Mouse (Mus musculus) urinary bladder, postnatal 14 days (tissue): Measurements from ENCODE around the gene Clybl.

Source experiments
- DNase-seq: peaks from one replicate; pipeline ENCODE4 v3.0.0; 2021; ENCODE audit warnings: low spot score

The Clybl gene

DNA sequence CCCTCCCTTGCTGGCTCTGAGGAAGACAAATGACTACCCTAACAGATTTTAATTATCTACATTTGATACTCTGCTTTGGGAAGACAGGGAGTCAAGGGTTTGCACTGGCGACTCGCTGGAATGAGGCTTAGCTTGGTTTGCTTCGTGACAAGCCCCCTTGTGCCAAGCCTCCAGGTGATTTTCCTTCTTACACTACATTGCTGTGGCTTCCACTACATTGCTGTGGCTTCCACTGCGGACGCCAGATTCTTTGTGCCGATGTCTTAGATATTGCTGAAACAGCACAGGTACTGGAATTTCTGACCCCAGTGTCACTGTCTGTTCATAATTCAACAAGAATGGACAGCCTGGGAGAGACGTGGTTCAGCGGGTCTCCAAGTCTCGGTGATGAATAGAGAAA, 180.3 kb downstream of the Clybl start:
- DNase-seq: no peak

DNA sequence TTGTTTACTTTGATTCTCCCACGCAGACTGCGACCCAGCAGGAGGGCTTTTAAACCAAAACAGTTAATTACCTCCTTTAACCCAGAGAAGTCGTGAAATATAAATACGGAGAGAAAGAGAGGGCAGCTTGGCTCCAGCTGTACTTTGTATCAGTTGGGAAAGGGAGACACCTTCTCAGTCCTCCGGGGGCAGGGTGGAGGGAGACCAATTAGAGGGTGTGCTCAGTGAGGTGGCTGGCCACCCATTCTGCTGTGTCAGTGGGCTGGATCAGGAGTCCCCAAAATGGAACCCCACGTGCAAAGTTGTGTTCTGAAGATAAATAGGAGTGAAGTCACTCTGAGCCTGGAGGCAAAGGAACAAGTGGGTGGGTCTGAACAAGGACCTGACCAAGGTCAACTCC, 181.7 kb downstream of the Clybl start:
- no peak for DNase-seq

DNA sequence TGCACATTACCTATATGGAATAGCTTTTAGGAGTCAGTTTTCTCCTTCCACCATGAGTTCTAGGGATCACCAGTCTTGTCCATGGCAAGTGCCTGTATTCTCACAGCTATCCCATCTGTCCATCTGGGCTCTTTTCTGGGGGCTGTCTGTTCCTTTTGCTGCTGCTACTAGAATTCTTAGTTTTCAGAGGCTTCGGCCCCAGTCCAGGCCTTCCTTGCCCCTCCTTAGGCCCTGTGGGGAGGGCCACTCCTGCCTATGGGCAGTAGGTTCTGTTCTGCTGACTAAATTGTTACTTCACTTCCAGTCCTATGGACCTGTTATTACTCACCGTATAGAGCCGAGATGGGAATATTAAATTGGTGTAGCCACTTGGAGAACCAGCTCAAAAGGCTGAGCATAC, 182.5 kb downstream of the Clybl start:
- DNase-seq: no peak

DNA sequence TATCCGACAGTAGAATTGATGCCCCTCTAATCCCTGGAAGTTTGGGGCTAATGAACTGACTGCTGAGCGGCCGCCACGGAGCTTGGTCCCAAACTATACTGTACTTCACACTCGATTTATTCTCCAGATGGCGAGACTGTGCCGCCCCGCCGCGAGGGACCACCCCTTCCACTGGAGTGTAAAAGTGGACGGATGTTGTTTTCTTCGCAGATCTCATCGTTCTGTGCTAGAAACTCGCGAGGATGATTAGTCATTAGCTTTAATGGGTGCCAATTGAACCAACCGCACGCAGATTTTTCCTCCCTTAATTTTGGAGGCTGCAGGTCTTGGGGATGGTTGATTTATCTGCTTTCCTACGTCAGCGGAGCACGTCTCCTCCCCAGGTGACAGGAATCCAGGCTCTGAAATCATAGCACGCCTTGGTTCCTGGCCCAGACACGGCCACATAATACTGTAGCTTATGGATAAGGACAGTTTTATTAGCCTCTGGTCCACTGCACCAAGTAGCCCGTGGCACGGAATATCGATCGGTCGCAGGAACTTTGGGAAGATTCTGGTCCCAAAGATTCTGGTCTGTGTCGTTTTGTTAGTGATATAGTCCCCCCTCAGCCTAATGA, 185.9 kb downstream of the Clybl start:
- DNase-seq: no peak

DNA sequence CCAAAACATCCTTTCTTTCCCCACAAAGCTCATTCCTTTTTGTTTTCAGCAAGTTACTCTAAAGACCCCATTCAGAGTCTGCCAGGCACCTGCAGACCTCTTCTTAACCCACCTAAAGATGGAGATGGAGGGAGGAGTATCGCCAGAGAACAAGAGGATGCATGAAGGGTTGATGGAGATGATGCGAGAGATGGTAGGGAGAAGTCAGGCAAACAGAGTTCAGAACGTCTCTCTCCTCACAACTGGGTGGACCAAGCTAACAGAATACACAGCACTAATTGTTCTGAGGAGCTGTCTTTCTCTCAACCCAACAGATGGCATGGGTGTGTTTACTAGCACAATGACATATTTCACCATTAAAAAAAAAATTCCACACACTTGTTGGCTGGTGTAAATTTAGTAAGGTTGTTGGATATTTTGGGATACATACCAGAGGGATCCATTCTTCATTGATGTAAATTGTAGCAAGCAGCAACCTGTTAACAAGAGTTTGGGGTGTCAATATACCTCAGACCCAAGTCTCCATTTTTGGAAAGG, 186.4 kb downstream of the Clybl start:
- no peak for DNase-seq

DNA sequence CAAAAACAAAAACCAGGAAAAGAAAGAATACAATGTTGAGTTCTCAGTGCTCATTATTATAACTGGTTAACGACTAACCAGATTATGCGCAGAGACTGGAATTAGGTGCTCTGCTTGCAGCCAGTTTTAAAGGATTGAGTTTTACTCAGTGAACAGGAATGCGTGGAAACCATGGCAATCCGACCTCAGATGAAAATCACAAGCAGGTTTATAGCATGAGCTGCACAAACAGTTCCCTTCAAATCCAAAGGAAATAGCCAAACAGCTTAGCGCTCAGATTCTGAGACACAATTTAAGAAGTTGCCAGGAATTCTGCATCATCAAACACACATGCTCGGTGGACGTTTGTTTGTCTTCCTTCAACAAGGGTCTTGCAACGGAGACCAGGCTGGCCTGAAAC, 187.0 kb downstream of the Clybl start:
- no peak for DNase-seq

DNA sequence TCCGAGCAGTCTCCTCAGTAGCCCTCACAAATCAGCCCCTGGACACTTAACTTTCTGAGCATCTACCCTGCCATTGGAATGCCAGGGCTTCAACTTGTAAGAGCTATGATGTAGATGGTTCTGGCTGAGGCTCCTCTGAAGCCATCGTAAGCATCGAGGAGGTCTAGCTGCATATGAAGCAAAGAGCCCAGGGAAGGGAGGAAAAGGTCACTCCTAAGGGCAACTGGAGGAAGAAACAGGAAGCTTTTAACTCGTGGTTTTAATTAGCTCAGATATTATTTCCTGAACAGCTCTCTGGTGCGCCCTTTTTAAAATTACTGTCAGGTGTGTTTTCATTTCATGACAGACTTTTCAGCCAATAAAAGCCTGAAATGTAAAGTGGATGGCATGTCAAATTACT, 190.5 kb downstream of the Clybl start:
- no peak for DNase-seq

DNA sequence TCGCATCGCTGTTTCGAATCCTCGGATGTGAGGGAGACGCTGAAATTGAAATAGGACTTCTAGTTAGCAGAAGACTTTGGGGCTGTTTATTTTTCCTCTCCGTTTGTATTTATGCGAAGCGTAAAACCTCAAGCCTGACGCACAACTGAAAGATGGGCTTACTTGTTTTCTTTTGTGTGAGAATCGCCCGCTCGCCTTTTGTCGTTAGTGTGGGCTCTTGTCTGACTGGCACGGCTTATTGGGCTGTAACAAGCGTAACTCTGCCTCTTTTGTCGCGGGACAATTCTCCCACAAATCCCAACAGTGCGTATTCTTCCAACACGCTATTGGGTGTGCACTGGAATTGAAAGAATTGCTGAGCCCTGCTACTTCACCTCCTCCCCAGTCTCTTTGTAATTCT, 192.0 kb downstream of the Clybl start:
- DNase-seq: no peak

DNA sequence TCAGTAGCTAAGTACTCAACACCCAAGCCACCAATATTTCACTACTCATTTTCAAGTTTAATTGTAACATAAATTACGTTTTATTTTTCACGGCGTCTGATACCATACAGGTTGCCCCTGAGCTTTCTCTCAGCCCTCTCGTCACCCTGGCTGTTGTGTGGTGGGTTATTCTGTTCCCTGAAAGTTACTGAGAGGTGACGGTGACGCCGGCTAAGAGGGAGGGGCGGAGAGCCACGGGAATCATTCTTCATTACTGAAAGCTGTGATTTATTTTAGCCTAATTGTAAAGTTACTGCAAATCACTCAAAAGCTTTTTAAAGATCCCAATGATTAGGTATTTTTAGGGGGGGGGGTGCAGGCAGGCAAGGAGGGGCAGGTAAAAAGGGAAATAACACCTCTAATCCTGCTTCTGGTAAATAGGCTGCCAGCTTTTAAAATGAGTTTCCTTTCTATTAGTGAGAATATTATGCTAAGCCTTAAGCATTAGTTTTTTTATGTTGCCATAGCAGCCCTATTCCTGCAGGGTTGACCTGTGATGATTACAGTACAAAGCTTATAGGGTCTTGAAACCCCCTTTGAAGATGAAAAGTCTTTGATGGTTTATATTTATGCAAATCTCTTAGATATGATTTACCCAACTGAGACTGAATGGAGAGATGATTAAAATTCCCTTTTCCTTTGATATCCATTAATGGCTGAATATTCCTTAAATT, 192.9 kb downstream of the Clybl start:
- no peak for DNase-seq

DNA sequence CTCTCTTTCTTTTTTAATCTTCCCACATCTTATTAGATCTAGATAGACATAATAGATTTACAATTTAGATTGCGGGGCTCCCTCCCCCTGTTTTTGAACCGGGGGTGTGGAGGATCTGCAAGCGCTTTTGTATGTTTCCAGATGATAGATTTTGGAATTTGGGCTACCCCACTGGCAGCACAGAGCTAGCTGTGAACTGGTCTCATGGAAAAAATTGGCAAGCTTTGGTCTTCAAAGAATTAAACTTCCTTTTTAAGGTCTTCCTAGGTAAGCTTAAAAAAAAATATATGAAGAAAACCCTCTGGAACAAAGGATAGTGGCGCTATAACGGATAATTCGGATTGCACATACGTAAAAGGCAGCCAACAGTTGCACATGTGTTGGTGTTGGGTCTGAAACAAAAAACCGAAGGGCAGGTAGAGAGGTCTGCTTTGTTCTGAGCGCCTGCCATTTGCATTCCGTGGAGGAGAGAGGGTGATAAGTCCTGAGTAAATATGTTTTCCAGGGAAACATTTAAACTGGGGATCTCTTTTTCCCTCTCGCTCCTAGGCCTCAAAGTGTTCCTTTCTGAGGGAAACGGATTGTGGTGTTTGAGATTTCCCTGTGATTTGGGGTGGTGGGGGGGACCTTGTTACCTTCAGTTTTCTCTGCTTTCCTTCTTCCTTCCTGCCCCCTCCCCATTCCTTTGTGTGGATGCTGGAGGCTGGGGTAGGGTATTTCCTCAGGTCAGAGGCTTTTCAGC, 193.7 kb downstream of the Clybl start:
- no peak for DNase-seq

DNA sequence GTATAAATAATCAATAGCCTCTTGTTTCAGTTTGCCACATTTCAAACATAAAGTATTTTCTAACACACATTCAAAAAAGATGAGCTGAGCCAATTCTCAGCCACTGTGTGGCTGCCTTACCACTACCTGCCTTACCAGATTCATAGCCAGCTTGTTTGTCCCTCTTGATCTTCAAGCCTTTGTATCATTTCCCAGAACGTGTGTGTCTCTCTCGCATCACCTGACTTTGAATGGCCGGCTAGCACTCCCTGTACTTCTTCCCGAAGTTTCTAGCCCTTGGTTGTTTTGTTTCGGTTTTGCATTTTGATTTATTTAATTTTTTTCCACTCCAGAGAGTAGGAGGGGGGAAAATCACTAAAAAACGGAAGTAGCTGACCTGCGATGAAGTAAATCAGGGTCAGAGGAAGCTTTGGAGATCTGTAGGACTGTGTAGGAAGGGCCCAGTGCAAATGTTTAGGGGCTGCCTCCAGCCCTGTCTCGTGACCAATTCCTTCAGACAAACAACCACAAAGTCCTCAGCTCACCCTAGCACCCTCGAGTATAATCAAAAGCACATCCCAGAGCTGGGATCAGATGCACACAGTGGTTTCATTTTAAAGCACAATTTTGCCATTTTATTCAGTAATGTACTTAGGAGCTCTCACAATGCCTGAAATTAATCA, 195.1 kb downstream of the Clybl start:
- no peak for DNase-seq

DNA sequence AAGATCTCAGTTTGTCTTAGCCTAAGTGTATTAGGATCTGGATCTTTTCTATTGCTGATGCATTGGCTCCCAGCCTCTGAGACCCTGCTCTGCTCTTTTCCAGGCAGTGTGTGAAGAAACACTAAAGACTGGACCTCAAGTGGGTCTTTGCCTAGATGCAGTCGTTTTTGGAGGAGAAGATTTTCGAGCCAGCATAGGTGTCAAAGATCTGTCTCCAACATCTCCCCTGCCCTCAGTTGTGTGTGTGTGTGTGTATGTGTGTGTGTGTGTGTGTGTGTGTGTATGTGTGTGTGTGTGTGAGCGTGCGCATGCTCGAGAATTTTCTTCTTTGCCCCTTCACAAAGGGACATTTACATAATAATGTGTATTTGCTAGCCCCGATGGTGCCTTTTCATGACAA, 196.2 kb downstream of the Clybl start:
- no peak for DNase-seq

DNA sequence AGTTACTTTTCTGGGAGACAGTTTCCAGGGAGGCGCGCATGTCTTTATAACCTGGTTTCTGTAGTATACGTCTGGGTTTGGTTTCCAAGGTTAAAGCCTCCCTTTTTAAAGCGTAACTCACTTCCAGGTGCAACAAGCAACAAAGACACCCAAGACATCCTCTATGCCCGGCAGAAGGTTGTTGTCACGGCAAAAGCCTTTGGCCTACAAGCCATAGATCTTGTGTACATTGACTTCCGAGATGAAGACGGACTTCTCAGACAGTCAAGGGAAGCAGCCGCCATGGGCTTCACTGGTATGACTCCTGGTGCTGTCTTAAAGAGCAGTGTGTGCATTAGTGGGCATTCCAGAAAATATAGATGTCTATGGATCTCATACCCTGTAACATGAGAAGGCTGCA, 197.6 kb downstream of the Clybl start:
- no peak for DNase-seq

DNA sequence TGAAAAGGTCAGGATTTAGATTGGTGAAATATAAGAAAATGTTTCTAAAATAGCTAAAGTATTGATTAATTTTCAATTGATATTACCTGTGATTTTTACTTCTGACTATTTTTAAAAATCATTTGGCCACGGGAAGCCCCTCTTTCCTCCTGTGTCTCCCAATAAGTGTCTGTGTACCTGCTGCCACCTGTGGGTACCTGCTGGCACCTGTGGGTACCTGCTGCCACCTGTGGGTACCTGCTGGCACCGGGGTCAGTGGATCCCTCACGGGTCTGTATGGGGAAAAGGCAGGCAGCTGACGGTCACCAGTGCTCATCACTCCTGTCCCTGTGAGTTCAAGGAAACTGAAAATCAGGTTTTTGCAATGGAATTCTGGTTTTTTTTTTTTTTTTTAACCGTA, 198.5 kb downstream of the Clybl start:
- DNase-seq: no peak

DNA sequence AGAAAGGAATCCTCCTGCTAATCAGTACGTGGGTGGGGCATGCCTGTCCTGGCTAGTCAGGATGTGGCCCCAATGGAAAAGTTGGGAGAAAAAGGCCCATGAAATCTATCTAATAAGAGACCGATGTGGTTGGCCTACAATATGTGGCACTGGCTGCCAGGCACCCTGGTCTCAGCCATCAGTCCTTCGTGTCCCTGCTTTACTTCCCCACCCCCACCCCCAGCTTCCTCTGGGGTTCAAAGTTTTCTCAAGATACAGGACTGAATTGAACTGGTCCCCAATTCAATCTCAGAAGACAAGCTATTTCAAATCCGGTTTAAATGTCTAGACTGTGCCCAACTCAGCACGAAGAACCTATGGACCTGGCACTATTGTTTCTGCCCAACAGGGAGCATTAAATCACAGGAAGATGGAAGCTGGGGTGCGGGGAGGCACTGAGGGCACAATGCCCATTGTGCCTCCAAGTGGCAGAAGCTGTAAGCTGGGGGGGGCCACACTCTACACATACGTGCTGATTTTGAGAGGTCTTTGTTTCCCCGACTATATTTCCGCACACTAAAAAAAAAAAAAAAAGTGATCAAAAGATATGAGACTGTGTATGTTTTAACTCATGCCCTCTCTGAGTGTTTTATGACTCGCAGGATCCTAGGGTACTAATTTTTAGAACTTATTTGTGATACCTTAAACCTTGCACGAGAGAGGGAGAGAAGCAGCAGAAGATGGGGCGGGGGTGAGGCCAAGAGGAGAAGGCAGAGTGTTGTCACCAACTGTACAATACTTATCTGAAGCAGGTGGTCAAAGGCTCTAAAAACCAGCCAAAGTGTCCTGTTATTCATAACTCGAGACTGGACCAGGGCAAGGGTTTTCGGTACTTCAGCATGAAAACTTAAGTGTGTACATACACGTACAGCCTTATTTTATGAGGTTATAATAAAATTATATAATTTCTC, 199.7 kb downstream of the Clybl start:
- DNase-seq: no peak

DNA sequence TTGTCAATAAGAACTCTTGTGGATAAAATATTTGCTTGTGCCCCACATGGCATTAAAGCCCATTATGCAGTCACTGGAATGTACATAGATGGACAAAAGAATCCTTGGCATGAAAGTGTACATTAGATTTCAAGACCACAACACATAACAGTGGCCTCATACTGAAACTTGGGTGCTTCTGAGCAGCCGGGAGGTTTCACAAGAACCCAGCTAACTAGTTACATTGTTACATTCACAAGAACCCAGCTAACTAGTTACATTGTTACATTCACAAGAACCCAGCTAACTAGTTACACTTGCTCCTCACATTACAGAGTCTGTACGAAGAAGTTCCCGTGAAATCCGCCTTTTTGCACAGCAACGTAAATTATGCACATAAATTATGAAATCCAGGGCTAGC, 200.8 kb downstream of the Clybl start:
- DNase-seq: no peak

DNA sequence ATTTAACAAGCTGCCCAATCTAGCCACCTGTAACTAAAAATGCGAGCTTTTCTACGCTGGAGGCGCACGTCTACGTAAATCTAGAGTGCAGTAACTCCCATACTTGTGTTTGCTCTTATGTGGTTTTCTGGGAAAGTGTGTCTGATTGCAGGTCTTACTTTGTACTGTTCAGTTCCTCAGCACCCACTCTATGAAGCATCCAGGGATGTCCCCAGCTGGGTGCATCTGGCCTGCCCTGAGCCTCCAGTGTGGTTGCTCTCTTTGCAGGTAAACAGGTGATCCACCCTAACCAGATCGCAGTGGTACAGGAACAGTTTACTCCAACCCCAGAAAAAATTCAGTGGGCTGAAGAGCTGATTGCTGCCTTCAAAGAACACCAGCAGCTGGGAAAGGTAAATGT, 202.4 kb downstream of the Clybl start:
- no peak for DNase-seq

DNA sequence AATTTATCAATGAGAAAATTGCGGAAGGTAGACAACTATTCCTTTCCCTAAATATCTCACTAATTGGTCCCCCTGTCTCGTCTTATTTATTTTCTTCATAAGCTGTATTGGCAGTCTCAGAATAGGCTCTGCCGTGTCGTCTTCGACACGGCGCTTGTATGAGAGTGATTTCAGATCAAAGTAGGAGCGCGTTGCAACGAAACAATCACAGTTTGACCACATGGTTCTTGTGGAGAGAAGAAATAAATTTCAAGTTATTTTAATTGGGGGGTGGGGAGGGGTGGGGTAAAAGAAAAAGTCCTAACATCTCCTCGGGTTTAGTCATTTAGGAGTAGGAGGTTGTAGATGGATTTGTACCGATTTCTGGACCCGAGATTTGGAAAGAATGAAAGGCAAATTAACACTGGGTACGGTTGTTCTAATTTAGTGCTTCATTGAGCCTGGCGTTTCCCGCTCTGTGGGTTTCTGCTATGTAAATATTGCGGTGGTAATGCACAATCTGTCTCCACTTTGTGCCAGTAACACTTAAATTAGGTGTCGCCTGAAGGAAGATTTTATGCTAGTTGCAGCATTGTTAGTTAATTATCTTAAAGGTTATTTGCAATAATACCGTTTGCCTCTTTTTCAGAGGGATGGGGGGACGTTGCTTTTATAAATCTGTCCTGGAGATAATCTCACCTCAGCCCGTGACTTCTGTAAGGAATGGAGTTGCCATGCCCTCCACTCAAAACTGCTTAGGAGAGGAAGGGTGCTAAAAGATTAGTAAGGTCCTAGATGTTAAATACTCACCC, 203.1 kb downstream of the Clybl start:
- DNase-seq: no peak

DNA sequence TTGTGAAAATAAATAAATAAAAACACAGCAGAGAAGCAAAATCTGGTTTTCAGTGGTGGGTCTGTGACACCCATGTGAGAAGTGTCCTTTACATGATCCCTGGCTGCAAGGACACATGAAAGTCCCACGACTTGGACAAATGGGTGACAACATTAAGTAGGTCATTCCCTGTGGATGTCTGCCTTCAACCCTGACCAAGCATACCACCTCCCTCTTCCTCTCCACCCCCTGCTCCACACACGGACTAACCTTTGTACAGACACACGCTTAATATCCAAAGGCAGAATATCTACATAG, 203.7 kb downstream of the Clybl start:
- no peak for DNase-seq

DNA sequence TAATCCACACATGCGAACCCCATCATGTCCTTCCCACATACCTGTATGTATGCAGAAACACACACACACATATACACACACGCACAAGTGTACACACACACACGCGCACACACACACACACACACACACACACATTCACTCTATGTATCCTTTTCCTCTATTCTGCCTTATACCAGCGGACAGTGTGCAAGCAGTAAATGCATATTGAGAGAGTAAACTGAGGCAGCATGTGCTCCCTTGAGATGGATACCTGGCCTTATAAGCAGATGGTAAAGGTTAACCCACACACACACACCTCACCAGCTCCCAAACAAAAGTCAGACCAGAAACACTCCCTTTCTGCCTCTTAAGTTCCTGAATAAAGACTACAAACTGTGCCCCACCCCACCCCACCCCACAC, 204.3 kb downstream of the Clybl start:
- no peak for DNase-seq
